Mouse (Mus musculus): ENCODE measurements around the gene Il16. TPM values are rescaled to one million over a fixed set of nuclear protein-coding genes. Genes with fewer than 3 reads are reported as not detected.
"Not testable (repeated sequence)": the region's sequence is repeated elsewhere in the genome, so short reads cannot be mapped to it uniquely, and the experiment has no call there.

Gene Il16
- total RNA-seq, 2 experiments from 2014 or later: 6.7 to 8.6 TPM

DNA sequence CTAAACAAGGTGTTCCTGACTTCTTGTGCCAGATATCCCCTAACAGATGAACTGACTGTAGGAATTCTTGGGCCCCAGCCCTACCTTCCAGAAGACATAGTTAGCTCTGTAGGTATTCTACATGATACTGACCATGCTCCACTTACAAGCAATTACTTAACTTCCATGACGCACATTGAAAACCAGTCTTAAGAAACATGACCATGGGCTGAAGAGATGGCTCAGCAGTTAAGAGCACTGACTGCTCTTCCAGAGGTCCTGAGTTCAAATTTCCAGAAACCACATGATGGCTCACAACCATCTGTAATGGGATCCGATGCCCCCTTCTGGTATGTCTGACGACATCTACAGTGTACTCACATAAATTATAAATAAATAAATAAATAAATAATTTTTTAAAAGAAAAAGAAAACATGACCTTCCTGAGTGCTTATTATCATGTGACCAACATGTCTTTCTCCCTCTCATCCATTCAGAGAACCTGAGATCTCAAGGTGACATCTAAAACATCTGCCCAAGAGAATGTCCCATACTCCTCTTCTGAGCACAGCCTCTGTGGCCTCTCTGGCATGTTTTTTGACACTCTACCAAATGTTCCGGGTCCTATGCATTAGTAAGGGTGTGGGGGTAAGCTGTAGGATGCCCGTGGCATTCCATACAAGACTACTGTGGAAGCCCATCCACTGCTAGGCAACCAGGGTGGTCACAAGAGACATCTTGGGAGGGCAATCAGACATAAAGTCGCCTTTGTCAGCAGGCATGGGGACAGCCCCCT lies 9.0 kb downstream of the Il16 start:
- no peak for DNase-seq

DNA sequence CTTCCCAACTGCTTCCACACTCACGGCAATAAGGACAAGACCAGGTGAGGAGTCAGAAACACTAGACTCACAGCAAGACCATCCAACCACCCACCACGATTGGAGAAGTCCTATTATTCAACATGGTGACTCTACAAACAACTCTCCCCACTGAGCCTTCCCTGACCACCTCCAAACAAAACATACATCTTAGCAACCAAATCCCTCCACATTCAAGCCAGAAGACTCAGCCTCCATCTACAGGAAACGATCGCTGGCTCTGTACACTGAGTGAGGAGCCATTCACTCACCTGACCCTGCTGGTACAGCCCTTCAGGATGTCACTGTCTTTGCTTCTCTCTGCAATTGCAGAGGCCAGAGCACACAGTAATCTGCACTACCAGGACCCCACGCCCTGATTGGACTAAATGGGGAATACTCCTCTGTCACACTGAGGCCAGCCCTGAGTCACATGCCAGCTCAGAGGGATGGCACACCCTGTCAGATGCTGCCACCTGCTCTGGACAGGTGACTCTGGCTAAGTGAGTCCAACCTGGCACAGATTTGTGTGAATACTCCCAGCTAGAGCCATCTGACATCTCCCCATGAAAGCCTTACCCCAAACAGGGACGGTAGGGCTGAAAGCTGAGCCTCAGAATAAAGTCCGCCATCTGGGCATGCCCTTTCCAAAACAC lies 10.3 kb downstream of the Il16 start:
- no peak for DNase-seq

DNA sequence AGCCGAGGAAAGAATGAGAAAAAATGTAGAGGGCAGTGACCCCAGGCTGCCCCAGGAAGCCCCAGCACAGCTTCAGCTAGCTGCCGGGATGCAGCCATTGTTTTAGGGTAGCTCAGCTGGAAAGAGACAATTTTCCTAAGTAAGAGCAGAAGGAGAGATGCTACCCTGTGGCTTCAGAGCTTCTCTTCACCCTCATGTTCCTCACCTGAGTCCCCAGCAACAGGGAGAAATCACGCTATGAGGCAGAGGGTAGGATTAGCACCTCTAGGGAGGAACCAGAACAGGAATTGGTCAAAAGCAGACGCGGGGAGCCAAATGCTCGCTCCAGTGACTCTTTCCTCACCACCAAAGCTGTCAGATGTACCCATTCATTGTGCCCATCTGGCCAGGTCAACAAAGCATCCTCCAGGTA lies 10.8 kb downstream of the Il16 start:
- no peak for DNase-seq

DNA sequence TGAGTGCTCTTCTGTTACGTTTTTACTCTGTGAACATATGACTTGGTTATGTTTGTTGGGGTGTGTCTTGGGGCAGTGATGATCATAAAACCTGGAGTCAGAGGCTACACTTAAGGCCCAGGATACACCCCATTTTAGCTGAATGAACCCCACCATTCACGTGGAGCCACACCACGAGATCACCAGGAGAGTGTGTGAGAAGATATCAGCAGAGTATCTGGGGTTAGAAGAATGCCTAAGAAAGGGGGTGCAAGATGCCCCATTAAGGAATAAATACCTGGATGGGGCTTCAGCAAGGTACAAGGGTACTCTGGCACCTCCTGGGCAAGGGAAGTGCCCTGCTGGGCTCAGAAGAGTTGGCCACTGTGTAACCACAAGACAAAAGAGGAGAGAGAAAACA lies 11.3 kb downstream of the Il16 start:
- DNase-seq: no peak

DNA sequence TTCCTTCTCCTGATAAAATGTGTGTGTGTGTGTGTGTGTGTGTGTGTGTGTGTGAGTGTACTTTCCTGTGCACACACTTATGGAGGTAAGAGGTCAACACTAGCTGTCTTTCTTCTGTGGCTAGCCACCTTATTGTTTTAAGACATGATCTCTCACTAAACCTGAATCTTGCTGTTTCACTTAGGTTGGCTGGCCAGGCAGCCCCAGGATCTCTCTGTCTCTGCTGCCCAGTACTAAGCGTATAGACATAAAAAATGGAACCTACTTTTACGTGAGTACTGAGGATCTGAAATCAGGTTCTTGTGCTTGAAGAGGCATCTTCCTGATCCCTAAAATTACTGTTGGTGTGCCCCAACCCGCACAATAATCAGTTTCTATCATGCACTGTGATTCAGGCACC lies 12.7 kb downstream of the Il16 start:
- DNase-seq: no peak

DNA sequence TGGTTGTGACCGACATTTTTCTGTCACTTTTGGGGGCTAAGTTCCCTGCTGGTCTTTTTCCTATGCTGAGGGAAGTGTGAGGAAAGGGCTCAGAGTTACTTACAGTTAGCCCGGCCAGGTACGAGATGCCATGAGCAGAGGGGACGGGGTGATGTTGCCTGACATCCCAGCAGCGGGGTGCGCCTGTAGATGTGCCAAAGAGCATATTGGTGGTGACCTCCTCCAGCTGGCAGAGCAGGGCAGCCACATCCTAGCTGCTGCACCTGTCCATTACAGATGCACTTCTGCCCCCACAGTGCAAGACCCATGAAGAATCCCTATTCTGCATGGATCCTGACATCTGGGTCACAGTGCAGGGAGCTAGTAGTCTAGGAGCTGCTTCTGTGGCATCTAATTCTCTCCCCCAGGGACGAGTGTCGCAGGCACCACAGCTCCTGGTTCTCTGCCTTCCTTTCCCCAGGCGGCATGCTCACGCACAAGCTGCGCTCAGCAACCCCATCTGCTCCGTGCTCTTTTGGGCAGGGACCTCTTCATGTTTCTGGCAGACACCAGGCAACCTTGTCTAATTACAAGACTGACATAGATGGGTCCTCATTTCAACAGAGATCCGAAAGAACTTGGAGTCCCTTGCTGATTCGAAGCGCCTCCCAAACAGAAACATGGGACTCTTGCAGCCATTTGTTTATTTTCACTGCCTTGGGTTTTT lies 13.4 kb downstream of the Il16 start:
- no peak for DNase-seq

DNA sequence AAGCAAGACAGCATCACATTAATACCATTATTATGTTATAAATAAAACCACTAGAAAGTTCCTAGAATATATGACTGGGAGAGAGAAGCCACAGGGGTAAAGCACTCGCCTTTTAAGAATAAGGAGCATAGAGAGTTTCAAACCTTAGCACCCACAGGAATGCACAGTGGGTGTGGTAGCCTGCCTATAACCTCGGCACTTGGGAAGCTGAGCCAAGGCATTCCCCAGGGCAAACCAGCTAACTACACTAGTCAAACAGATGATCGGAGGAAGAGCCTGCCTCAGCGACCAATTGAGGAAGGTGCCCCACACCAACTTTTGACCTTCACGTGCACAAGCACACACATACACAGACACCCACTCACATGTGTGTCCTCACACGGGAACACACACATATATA lies 14.2 kb downstream of the Il16 start:
- no peak for DNase-seq

DNA sequence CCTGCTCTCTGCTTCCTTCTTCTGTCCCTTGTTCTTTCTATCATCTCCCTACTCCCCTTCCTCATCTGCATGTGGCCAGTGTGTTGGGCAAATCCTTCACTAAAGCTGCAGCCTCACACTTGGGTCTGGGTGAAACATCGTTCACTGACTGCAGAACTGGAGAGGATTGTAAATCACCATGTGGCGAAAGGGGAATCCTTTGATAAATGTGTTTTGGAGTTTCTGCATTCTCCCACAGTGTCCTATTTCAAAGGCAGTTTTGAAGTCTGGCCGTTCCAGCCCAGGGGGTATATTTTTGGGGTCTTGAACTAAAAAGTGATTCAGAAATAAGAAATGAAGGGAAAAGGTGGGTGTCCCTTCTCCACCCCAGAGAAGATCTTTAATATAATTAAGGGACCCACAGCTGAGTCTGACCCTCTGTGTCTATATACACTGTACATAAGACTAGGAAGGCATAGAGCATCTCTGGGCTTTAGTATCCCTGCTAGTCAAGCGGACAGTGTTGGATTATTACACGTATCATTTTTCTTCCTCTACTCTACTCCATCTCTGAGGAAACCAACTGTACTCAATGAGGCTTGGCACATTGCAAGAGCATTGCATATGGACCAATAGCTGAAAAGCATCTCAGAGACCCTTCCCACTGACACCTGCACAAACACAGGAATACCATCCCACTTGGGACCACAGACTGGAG lies 18.4 kb downstream of the Il16 start:
- DNase-seq: no peak

DNA sequence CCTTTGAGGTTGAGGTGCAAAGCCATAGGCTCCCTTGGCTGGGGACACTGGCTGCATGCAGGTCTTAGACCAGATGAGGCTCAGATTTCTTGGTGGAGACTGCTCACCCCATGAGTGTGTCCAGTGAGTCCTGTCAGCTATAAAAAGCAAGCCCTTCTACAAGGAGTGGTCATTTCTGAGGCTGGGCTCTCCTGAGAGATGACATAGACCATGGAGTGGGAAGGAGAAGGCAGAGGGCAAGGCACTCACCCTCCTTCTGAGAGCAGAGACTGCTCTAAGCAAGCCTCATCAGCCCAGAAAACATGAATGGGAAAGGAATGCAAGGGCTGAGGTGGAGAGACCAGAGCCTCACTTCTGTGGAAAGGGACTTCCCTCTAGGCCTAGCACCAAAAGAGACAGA lies 19.7 kb downstream of the Il16 start:
- DNase-seq: no peak

DNA sequence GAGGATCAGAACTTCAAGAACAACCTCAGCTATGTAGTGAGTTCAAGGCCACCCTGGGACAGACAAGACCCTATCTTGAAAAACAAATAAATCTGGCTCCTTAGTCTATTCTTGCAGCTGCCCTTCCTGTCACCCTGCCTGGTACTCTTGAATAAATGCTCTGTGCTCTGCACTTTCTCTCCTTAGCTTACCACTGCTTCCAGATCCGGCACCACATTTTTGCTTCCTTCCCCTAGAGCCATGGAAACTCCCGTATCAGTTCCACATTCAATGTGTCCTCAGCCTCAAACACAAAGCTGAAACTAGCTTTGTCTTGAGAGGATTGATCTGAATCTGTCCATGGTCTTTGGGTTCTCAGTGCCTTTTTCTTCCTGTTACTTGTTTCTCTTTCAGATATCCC lies 21.0 kb downstream of the Il16 start:
- peak; percentile 20 to 32 for DNase-seq

DNA sequence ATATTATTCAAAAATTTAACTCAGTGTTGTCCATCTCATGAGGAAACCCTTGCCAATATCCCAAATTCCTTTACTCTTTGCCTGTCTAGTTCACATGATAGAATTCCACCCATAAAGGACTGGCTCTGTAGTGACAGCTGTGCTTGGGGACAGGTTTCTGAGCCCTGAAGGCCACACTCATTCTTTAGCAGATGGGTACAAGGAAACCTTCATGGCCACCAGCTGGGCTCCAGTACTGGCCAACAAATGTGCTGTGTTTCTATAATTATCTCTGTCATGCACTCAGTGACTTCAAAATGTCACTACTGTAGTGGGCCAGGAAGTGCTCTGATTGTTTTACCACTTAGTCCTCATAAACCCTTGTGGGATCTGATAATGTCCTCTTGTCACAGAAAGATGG lies 21.6 kb downstream of the Il16 start:
- DNase-seq: no peak

DNA sequence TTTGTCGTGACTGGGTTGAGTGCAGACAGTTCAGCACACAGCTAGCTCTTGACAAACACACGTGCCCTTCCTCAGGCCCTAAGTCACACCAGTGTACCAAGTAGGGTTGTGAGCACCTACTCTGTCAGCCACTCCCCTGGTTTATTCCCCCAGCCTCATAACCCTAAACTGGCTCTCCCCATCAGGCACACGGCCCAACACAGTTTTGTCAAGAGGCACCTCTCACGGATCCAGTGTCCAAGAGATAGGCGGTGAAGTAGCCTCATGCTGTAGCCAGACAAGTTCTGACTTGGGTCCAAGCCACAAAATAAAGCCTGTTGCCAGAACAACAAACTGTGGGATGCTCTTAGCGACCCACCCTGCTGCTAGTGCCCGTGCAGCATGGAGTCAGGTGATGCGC lies 22.3 kb downstream of the Il16 start:
- DNase-seq: peak; percentile 27 to 35

DNA sequence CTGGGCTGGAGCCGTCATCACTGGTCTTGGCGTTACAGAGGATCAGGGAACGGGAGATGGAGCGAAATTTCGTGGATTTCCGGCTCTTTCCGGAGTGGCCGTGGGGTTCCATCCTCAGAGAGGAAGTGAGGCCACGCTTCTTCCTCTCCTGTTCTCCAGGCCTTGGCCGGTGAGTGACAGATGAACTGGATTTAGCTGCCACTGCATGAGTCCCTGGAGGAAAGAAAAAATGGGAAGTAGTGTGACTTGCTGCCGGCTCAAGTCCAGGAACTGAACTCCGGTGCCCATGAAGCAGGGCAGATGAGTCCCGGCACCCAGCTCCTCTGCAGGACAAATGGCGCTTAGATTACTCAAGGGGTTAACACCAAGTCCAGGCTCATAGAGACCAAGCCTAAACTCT lies 23.0 kb downstream of the Il16 start:
- DNase-seq: peak; percentile 25 to 69

DNA sequence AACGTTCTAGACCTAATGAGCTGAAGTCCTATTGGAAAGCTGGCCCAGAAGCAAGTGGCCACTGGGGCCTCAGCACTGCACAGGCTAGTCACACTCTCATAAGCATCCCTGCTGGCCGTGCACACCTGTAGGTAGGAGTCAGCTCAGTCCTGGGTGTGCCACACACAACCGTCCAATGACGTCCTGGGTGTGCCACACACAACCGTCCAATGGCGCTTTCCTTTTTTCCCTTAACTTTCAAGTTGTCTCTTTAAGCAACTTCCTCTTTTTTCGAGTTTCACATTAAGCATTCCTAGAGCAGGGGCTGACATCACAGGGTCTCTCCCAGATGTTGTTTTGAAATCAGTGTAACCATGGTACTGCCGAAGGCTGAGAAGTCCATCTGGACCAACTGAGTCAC lies 25.3 kb downstream of the Il16 start:
- peak in 1 of 2 experiments; percentile 24 for DNase-seq

DNA sequence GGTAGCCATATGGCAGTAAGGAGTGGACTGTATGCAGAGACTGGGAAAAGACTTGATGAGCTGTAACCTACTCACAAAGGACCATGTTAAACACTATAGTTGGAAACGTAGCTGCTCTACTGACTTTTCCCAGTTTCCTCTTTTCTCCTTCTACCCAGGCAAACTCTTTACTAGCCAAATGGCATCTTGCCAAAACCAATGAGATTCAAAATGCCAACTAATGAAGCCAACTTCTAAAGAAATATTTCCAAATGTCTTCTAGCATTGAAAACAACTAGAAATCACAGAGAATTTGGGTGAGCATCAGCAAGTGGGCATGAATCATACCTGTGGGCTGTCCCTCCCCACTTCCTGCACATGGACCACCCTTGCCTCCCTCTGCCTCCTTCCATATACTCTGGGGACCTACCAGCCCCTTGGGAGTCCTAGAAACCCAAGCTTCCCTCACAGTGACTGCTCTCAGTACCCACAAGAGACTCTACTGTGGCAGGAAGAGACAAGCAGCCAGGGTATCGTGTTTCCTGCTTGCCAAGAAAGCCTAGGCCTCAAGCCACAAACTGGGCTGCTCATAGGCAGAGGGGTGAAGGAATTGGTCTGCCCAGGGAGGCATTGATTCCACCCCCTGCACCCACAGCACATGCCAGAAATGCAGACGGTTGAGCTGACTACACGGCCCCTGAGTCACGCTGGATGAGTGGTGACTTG lies 28.4 kb downstream of the Il16 start:
- DNase-seq: no peak

DNA sequence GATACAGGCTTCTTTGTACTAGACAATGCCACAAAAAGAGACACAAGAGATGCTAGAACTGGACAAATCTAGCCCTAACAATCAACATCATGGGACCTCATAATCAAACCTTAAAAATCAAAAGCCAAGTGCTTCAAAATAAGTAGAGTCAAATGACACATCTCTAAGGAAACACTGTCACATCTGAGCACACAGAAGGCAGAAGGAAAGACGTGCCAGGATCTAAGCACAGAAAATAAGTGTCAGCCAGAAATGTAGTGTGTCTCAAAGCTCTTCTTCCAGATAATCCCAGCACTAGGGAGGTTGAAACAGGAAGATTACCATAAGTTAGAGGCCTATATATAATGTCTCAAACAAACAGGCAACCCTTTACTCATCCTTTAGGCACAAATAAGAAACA lies 31.9 kb downstream of the Il16 start:
- DNase-seq: no peak

DNA sequence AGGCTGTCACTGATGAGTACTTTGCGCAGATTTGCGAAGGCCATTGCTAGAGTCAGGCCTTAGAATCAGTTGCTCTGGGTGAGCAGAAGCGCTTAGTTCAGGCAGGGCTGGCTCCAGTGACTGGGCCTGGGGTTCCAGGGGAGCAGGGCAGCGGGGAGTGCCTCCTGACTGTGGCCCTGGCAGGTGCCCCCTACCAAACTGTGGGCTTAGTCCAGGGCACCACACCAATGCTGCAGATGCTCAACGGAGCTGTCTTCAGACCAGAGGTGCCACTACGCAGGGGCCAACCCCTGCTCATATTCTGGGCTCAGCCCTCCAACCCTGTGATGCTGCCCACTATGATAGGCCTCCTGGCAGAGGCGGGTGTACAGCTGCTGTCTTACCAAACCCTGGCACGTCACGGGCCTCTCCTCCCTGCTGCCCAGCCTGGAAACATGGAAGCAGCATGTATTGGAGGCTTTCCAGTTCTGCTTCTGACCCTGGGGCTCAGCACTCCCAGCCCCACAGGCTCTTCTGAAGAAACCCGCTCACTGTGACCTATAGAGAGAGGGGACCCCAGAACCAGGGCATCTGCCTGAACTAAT lies 33.8 kb downstream of the Il16 start:
- DNase-seq: not testable (repeated sequence)

DNA sequence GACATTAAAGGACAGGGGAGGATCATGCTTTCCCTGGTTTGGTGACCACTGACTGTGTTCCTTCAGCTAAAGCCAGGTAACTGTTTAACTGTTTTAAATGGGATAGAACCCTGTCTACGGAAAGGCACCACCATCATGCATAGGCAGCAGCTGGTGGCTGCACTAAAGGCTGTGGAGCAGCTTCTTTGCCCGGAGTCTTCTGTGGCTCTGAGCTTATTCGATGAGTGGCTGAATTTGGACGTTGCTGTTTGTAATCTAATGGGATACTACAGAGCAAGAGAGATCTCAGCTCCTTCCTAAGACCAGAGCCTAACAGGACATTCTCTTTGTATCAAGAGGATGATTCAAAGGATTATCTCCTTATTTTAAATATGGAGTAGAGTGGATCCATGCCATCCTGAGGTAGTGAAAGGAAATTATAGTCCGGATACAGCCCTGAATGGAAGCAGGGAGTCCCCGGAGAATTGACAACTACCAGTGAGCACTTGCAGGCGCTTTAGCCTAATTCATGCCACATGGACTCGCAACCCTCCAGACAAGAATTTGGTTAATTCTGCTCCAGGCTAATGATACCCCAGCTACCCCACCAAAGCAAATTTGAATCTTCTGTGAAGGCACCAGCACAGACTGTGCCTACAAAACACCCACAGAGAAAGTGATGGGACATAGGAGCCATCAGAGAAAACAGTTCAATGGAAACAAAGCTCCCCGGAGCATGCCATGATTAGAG lies 42.3 kb downstream of the Il16 start:
- DNase-seq: no peak

DNA sequence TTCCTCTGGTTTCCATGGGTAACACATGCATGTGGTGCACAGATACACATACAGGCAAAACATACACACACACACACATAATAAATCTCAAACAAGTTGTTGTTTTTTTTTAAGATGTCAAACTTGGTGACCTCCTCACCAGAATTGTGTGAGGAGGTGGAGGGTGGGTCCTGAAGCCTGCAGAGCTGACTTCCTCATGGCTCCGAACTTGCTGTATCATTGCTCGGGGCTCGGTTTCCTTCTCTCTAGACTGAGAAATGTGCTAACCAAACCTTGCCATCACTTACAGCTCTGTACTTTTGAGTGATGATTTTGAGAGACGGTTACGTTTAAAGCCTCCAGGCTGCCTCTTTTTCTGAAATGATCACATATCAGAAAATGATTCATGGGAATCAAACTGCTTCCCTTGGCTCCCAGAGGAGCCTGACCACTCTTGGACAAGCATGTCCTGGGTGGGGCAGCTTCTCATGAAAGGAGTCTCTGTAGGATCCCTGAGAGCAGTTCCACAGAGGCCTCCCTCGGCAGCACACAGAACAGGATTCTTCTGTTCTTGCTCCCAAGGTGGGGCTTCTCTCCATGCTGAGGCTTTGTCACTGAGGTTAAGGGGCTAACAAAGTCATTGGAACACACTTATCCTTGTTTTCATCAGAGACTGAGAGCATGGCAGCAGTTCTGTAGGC lies 46.3 kb downstream of the Il16 start:
- peak; percentile 25 to 26 for DNase-seq
